Mouse (Mus musculus): ENCODE measurements around the gene Csrp1. TPM values are rescaled to one million over a fixed set of nuclear protein-coding genes. Genes with fewer than 3 reads are reported as not detected.
A peak's percentile ranks its signal among the peaks of the same experiment; 100 is the strongest.

The Csrp1 gene
- total RNA-seq, 2 experiments from 2014 or later, result 40.6 to 53.4 TPM

DNA sequence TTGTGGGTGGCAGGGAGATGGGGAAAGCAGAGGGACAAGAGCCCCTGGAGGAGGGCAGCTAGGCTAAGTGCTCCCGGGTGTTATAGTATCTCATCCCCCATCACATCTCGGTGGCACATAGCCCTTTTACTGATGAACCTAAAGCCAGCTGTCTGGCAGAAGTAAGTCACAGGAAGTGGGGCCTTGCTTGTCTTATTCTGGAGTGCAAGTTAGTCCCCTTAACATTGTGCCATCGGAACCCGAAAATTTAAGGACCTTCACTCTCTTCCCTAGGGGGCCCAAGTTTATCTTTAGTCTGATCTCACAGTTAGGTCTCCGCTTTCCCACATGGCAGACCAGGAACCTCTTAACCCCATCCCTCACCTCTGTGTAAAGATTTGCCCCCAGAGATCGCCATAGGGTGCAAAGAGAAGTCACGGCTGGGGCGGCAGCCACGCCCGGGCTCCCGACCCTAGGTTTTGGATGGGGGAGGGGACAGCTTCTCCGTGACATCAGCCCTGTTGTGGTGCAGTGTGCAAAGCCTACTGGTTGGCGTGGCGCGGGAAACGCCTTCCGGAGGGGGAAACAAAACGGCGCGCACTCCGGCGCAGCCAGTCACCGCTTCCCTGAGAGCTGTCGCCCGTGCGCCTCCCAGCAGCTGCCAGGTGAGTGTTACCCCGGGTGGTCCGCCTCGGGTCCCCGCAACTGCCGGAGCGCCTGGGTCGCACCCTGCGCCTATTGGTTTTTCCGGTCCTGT is 8.9 kb downstream of the Csrp1 start:
- peak; percentile 88 for DNase-seq

GRCm38 (mm10) chr1:135729367-135729713 is 9.5 kb downstream of the Csrp1 start:
- DNase-seq, result peak; percentile 46
- intact Hi-C loops (cut with DNase I; ENCODE audit: low total_unique reads), result no loop called here

More for the DNA sequence above, 8.9 kb downstream of the Csrp1 start:
- intact Hi-C loops (cut with DNase I; ENCODE audit: low total_unique reads), result no loop called here

GRCm38 (mm10) chr1:135729821-135730220 is 10.0 kb downstream of the Csrp1 start:
- intact Hi-C loops (cut with DNase I; ENCODE audit: low total_unique reads), result no loop called here
- no peak for DNase-seq

- intact Hi-C loops (cut with DNase I; ENCODE audit: low total_unique reads), result no loop called here
- no peak for DNase-seq
Measured at GRCm38 (mm10) chr1:135730296-135730695, 10.4 kb downstream of the Csrp1 start.

GRCm38 (mm10) chr1:135731393-135731792 is 11.5 kb downstream of the Csrp1 start:
- DNase-seq, result no peak
- intact Hi-C loops (cut with DNase I; ENCODE audit: low total_unique reads), result no loop called here

DNA sequence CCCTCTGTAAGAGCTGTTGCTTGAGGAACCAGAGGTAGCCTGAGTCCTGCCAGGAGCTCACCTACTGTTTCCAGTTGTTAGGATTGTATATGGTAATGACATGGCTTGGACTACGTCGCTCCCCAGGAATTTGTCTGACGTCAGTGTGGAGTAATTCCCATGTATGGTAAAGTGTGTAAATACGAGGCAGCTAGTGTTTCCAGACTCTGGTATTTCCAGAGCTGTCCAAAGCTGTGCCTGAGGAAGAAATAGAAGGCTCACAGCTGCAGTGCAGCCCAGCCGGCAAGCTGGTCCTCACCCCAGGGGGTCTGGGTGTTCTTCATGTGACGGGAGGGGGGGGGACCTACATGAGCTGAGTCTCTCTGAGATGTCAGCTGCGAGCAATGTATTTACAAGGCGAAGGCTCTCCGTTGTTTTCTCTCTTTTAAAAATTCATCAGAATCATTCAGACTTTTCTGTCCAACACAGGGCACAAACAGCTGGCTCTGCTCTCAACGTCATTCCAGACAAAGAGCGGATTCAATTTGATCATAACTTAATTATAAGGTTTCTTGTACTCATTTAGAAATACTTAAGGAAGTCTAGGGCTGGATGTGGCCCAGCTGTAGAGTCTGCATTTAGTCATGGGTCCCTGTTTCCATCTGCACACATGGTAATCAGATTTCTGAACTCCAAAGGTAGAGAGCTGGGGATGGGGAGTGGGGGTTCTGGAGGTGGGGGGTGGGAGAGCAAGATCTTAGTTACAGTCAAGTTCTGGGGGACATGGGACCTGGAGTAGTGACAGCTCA is 12.2 kb downstream of the Csrp1 start:
- intact Hi-C loops (cut with DNase I; ENCODE audit: low total_unique reads), result no loop called here
- DNase-seq, result no peak

GRCm38 (mm10) chr1:135734225-135734937 is 14.5 kb downstream of the Csrp1 start:
- no peak for DNase-seq
- intact Hi-C loops (cut with DNase I; ENCODE audit: low total_unique reads), result no loop called here

DNA sequence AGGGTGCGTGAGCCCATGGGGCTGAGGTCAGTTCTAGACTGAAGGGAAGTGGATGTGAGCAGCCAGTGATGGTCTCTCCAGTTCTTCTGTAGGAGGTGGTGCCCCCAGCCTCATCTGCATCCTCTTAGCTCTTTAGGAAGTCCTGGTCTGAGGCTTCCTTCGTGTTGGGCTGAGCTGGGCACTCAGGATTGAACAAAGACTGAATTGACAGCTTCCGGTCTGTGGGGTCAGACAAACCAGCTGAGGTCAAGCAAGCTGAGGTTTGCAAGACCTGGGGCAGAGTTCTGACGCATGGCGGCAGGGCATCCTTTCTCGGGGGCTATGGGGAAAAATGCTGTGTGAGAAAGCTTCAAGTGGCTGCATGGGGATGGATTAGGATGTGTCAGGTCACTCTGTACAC is 15.6 kb downstream of the Csrp1 start:
- DNase-seq, result no peak

GRCm38 (mm10) chr1:135744987-135745386 is 25.1 kb downstream of the Csrp1 start:
- no peak for DNase-seq
- intact Hi-C loops (cut with DNase I; ENCODE audit: low total_unique reads), result no loop called here

More for the DNA sequence above, 15.6 kb downstream of the Csrp1 start:
- intact Hi-C loops (cut with DNase I; ENCODE audit: low total_unique reads), result no loop called here

DNA sequence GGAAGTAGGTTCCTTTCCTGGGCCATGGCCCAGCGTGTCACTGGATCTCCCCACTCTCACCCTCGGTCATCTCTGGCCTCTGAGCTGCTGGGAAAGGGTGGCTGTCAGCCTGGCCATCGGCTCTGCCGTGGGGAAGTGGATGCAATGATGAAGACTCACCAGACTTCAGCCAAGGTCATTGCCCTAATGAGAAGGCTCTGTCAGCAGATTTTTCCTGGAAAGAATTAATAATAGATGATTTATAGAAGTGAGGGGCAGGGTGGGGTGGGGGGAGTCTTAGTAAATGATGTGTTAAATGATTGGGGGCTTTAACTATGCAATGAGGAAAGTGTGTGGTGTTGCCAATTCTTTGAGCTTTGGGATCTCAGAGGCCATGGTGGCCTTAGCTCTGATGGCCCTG is 26.4 kb downstream of the Csrp1 start:
- intact Hi-C loops (cut with DNase I; ENCODE audit: low total_unique reads), result no loop called here
- DNase-seq, result no peak

DNA sequence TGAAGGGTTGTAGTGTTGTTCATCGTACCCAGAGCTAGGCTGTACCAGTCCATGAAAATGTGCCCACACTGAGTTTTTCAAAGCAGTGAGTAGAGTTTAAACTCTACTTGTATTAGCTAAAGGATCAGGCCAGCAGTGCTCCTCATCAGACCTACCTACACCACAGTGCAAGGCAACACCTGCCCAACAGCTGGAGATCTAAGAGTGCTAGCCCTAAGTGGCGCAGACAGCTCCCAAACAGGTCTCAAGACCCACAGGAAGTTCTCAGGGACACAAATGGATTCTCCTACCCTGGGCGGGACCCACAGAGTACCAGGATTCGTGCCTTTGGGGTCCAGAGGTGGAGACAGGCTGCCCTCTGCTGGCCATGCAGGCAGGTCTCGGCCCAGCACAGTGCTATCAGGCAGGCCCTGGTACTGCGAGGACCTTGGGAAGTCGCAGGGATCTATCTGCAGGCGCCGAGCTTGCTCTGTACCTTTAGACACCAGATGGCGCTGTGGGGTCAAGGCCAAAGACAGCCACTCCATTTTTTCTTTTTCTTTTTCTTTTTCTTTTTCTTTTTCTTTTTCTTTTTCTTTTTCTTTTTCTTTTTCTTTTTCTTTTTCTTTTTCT is 33.0 kb downstream of the Csrp1 start:
- peak; percentile 93 for DNase-seq
- intact Hi-C loops (cut with DNase I; ENCODE audit: low total_unique reads), result no loop called here

GRCm38 (mm10) chr1:135755287-135755686 is 35.4 kb downstream of the Csrp1 start:
- DNase-seq, result peak; percentile 69
- intact Hi-C loops (cut with DNase I; ENCODE audit: low total_unique reads), result loop anchor here (2.0 kb wide), 1 partner anchor 26 kb away; no protein-coding TSS in a partner anchor

GRCm38 (mm10) chr1:135755913-135756312 is 36.1 kb downstream of the Csrp1 start:
- no peak for DNase-seq
- intact Hi-C loops (cut with DNase I; ENCODE audit: low total_unique reads), result loop anchor here (2.0 kb wide), 1 partner anchor 25 kb away; no protein-coding TSS in a partner anchor

DNA sequence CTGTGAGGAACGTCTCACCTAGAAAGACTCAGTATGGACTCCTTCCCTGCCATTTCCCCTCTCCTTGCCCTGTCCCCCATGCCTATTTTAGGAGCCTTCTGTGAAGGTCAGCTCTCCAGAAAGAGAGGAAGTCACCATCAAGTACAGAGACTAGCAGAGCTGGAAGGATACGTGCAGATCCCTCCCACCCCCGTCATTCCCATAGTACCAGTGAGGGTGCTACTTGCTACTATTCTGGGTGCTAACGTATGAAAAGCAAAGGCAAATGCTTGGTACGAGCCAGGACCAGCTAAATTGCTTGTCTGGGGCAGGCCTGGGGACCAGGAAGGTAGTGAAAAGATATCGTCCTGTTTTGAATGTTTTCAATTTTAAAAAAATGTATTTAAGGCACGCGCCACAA is 37.4 kb downstream of the Csrp1 start:
- intact Hi-C loops (cut with DNase I; ENCODE audit: low total_unique reads), result no loop called here
- no peak for DNase-seq

DNA sequence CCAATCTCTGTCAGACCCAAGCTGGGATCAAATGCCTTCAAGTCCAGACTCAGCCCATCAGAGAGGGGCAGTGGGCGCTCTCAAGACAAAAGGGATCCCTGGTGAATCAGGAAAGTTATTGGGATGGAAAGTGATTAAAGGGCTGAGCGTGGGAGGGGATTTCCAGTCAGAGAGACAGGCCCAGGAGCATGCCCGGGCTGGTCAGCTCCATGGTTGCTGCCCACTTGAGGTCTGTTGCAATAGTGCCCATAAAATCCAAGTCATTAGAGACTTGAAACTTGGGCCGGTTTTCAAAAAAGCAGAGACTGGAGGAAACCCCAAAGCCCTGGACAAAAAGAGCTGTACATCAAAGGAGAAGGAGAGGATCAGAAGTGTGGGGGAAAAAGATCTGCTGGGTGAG is 39.8 kb downstream of the Csrp1 start:
- intact Hi-C loops (cut with DNase I; ENCODE audit: low total_unique reads), result no loop called here
- DNase-seq, result no peak

GRCm38 (mm10) chr1:135760216-135760615 is 40.4 kb downstream of the Csrp1 start:
- DNase-seq, result no peak

GRCm38 (mm10) chr1:135761728-135762127 is 41.9 kb downstream of the Csrp1 start:
- DNase-seq, result no peak
- intact Hi-C loops (cut with DNase I; ENCODE audit: low total_unique reads), result no loop called here

More at GRCm38 (mm10) chr1:135760216-135760615, 40.4 kb downstream of the Csrp1 start:
- intact Hi-C loops (cut with DNase I; ENCODE audit: low total_unique reads), result no loop called here

DNA sequence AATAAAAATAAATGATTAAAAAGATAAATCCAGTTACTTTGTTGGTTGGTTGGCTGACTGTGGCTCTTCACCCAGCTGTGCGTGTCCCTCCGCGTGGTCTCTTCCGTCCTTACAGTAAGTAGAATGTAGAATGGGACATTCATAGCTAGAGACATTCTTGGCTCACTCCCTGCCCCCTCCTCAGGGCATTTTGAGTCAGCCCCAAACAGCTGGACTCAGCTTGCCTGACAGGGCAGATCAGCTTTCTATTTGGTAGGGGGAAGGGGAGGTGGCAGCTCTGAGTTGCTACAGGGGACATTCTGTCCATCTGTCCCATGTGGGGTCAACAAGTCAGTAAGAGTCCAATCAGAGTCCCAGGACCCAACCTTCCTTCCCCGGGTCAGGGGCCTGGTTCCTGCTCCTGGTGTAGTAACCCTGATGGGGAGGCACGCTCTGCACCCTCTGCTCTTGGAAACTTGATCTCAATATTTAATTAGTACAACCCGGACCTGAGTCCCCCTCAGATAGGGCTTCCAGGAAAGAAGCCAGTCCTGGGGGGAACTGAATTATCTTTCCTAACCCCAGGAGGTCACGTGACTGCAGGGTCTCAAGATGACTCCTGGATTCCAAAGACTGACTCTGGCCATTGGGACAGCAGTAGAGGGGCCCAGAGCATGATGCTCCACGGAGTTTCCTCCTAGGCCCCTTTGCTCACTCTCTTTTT is 43.8 kb downstream of the Csrp1 start:
- DNase-seq, result no peak
- intact Hi-C loops (cut with DNase I; ENCODE audit: low total_unique reads), result no loop called here

- intact Hi-C loops (cut with DNase I; ENCODE audit: low total_unique reads), result no loop called here
- no peak for DNase-seq
Measured at GRCm38 (mm10) chr1:135764206-135764528, 44.3 kb downstream of the Csrp1 start.
